Mouse (Mus musculus): Measurements from ENCODE around the gene Nhlrc3. TPM values are rescaled to one million over a fixed set of nuclear protein-coding genes. Genes with fewer than 3 reads are reported as not detected.

Gene Nhlrc3
- polyA plus RNA-seq, 2 experiments = 3.3 to 3.5 TPM

- no peak for ATAC-seq (ENCODE audit: insufficient read depth)
- Histone ChIP-seq H3K4me1 (replicated peaks; ENCODE audit: control insufficient read depth in 2 of 2, insufficient read depth in 2 of 2, low read length in 1 of 2) (no peaks in the 10 kb centered on the region), H3K36me3 (replicated peaks; ENCODE audit: control insufficient read depth, insufficient read depth, low read depth) (peaks cover 10% of the 10 kb centered on the region)
These were observed 9.8 kb downstream of the Nhlrc3 start for GRCm38 (mm10) chr3:53453346-53453745.

GRCm38 (mm10) chr3:53452351-53452750, 10.8 kb downstream of the Nhlrc3 start:
- H3K4me3 ChIP-seq (ENCODE audit: insufficient read depth in 1 of 2, low read depth in 2 of 2, low read length in 2 of 2) = no peak overlapping the region
- no peak overlapping the region for H3K27ac ChIP-seq
- DNase-seq (ENCODE audit: low read depth in 3 of 3, low spot score in 3 of 3) (no peak), ATAC-seq (ENCODE audit: insufficient read depth) (no peak)
- H3K27me3 ChIP-seq (ENCODE audit: control insufficient read depth, insufficient read depth, low read length) = no peaks in the 10 kb centered on the region
- 79% methylated on average over 10 of the region's 10 CpGs for WGBS (ENCODE audit: insufficient replicate concordance)
- H3K36me3 ChIP-seq (replicated peaks; ENCODE audit: control insufficient read depth, insufficient read depth, low read depth) = peaks cover 6% of the 10 kb centered on the region
- H3K4me2 ChIP-seq (ENCODE audit: low read depth) = no peak overlapping the region
- no peak overlapping the region for H3K9ac ChIP-seq (replicated peaks)
- H3K4me1 ChIP-seq (replicated peaks; ENCODE audit: control insufficient read depth in 2 of 2, insufficient read depth in 2 of 2, low read length in 1 of 2) = no peaks in the 10 kb centered on the region
- no peaks in the 10 kb centered on the region for H3K9me3 ChIP-seq (ENCODE audit: control insufficient read depth, low read length)
- TF ChIP-seq CTCF (IDR thresholded peaks at IDR 0.05; ENCODE audit: low read depth) (no peak), EP300 (IDR thresholded peaks at IDR 0.05; ENCODE audit: low read depth) (no peak)

More at GRCm38 (mm10) chr3:53453346-53453745, 9.8 kb downstream of the Nhlrc3 start:
- TF ChIP-seq CTCF (IDR thresholded peaks at IDR 0.05; ENCODE audit: low read depth) (no peak), EP300 (IDR thresholded peaks at IDR 0.05; ENCODE audit: low read depth) (no peak)
- DNase-seq (ENCODE audit: low read depth in 3 of 3, low spot score in 3 of 3) = no peak
- no peaks in the 10 kb centered on the region for H3K27me3 ChIP-seq (ENCODE audit: control insufficient read depth, insufficient read depth, low read length)
- no peak overlapping the region for H3K4me3 ChIP-seq (ENCODE audit: insufficient read depth in 1 of 2, low read depth in 2 of 2, low read length in 2 of 2)
- H3K9ac ChIP-seq (replicated peaks) = no peak overlapping the region
- WGBS (ENCODE audit: insufficient replicate concordance) = 74% methylated on average over 7 of the region's 7 CpGs
- no peak overlapping the region for H3K4me2 ChIP-seq (ENCODE audit: low read depth)
- H3K9me3 ChIP-seq (ENCODE audit: control insufficient read depth, low read length) = no peaks in the 10 kb centered on the region
- H3K27ac ChIP-seq = no peak overlapping the region

- Histone ChIP-seq H3K27ac (no peak overlapping the region), H3K36me3 (replicated peaks; ENCODE audit: control insufficient read depth, insufficient read depth, low read depth) (peaks cover 4% of the 10 kb centered on the region; the same call in 1 of the 2 replicates), H3K9ac (replicated peaks) (no peak overlapping the region), H3K9me3 (ENCODE audit: control insufficient read depth, low read length) (no peaks in the 10 kb centered on the region), H3K4me1 (replicated peaks; ENCODE audit: control insufficient read depth in 2 of 2, insufficient read depth in 2 of 2, low read length in 1 of 2) (no peaks in the 10 kb centered on the region), H3K27me3 (ENCODE audit: control insufficient read depth, insufficient read depth, low read length) (no peaks in the 10 kb centered on the region), H3K4me3 (ENCODE audit: insufficient read depth in 1 of 2, low read depth in 2 of 2, low read length in 2 of 2) (no peak overlapping the region), H3K4me2 (ENCODE audit: low read depth) (no peak overlapping the region)
- DNase-seq (ENCODE audit: low read depth in 3 of 3, low spot score in 3 of 3) = no peak
- 84% methylated on average over 11 of the region's 11 CpGs for WGBS (ENCODE audit: insufficient replicate concordance)
- TF ChIP-seq CTCF (IDR thresholded peaks at IDR 0.05; ENCODE audit: low read depth) = no peak
- TF ChIP-seq EP300 (IDR thresholded peaks at IDR 0.05; ENCODE audit: low read depth) = no peak
- no peak for ATAC-seq (ENCODE audit: insufficient read depth)
These were observed 12.5 kb downstream of the Nhlrc3 start for GRCm38 (mm10) chr3:53450666-53451065.

- TF ChIP-seq CTCF (IDR thresholded peaks at IDR 0.05; ENCODE audit: low read depth) (peak; percentile 53), EP300 (IDR thresholded peaks at IDR 0.05; ENCODE audit: low read depth) (no peak)
- Histone ChIP-seq H3K27ac (no peak overlapping the region), H3K36me3 (replicated peaks; ENCODE audit: control insufficient read depth, insufficient read depth, low read depth) (peaks cover 4% of the 10 kb centered on the region; the same call in 1 of the 2 replicates), H3K27me3 (ENCODE audit: control insufficient read depth, insufficient read depth, low read length) (no peaks in the 10 kb centered on the region), H3K4me1 (replicated peaks; ENCODE audit: control insufficient read depth in 2 of 2, insufficient read depth in 2 of 2, low read length in 1 of 2) (no peaks in the 10 kb centered on the region), H3K4me3 (ENCODE audit: insufficient read depth in 1 of 2, low read depth in 2 of 2, low read length in 2 of 2) (no peak overlapping the region), H3K4me2 (ENCODE audit: low read depth) (no peak overlapping the region), H3K9ac (replicated peaks) (no peak overlapping the region), H3K9me3 (ENCODE audit: control insufficient read depth, low read length) (no peaks in the 10 kb centered on the region)
- 12% methylated on average over 2 of the region's 2 CpGs for WGBS (ENCODE audit: insufficient replicate concordance)
- DNase-seq (ENCODE audit: low read depth in 3 of 3, low spot score in 3 of 3) (peak in 2 of 3 experiments; percentile 37 to 50), ATAC-seq (ENCODE audit: insufficient read depth) (no peak)
These were observed 14.9 kb downstream of the Nhlrc3 start for GRCm38 (mm10) chr3:53448208-53448607.

- WGBS (ENCODE audit: insufficient replicate concordance) = 76% methylated on average over 3 of the region's 3 CpGs
- H3K27me3 ChIP-seq (ENCODE audit: control insufficient read depth, insufficient read depth, low read length) = no peaks in the 10 kb centered on the region
- ATAC-seq (ENCODE audit: insufficient read depth) = no peak
- TF ChIP-seq EP300 (IDR thresholded peaks at IDR 0.05; ENCODE audit: low read depth) = no peak
- TF ChIP-seq CTCF (IDR thresholded peaks at IDR 0.05; ENCODE audit: low read depth) = no peak
- H3K4me2 ChIP-seq (ENCODE audit: low read depth) = no peak overlapping the region
- no peak overlapping the region for H3K9ac ChIP-seq (replicated peaks)
- H3K4me3 ChIP-seq (ENCODE audit: insufficient read depth in 1 of 2, low read depth in 2 of 2, low read length in 2 of 2) = no peak overlapping the region
- H3K9me3 ChIP-seq (ENCODE audit: control insufficient read depth, low read length) = no peaks in the 10 kb centered on the region
- no peaks in the 10 kb centered on the region; the same call in 1 of the 2 replicates for H3K36me3 ChIP-seq (replicated peaks; ENCODE audit: control insufficient read depth, insufficient read depth, low read depth)
- H3K4me1 ChIP-seq (replicated peaks; ENCODE audit: control insufficient read depth in 2 of 2, insufficient read depth in 2 of 2, low read length in 1 of 2) = no peaks in the 10 kb centered on the region
- no peak overlapping the region for H3K27ac ChIP-seq
- DNase-seq (ENCODE audit: low read depth in 3 of 3, low spot score in 3 of 3) = no peak
These were observed 16.3 kb downstream of the Nhlrc3 start for GRCm38 (mm10) chr3:53446801-53447200.
